Mouse (Mus musculus): ENCODE measurements around the gene Snx21.

DNA sequence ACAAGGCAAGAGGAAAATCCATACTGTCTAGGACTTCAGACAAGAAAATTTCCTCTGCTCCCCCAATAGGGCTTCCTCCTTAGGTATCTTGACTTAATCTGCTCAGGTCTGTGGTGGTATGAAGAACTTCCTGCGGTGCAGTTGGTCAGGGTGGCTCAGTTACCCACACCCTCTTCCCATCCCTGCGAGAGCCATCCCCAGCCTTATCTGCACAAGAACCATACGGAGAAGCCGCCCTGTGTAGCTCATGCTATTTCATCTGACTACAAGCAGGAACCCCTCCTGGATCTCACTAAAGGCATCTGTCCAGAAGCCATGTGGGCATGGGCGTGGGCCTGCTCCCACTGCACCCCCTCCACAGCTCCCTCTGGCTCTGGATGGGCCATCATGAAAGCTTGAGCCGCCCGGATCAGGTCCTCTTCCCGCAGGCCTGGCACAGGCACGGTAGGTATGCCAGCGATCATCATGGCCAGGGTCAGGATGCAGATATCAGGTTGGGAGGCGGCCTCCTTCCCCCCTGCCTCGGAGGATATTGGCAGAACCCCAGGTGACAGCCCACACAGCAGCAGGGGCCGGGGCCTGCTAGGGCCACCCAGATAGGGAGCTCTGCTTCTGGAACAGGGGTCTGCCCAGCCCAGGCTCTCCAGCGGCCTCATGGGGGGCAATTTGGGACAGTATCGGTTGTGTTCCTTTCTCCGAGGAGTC, 41.7 kb downstream of the Snx21 start:
- TF ChIP-seq CTCF (IDR thresholded peaks at IDR 0.05; ENCODE audit: borderline replicate concordance, insufficient read depth, low read length) (no peak), POLR2A (IDR thresholded peaks at IDR 0.05; ENCODE audit: low read depth, low read length) (no peak)
